Mouse (Mus musculus) layer of hippocampus, adult 2 months (tissue): ENCODE measurements around the gene Iqcf1. TPM values are rescaled to one million over a fixed set of nuclear protein-coding genes. Genes with fewer than 3 reads are reported as not detected.

Experiments used
- DNase-seq, 2 experiments: peaks; one replicate each; pipeline ENCODE4 v3.0.0; 2022; ENCODE audit warnings: low spot score in 2 of 2
- H3K27ac ChIP-seq: fragments of 200-600 bp; 2 replicates; pipeline ENCODE4 v1.8.1; 2022
- H3K4me3 ChIP-seq: fragments of 200-600 bp; 2 replicates; pipeline ENCODE4 v1.8.1; 2022; ENCODE audit warnings: mild to moderate bottlenecking
- CTCF ChIP-seq: fragments of 200-600 bp; conservative IDR thresholded peaks from 2 replicates; pipeline ENCODE4 v1.8.1; 2022; ENCODE audit warnings: antibody characterized with exemption, mild to moderate bottlenecking, moderate library complexity
- total RNA-seq, 2 experiments: library from RNA; stranded (reverse); gene quantifications; 2 replicates each; pipeline ENCODE4 v1.2.3; 2021

The Iqcf1 gene
- total RNA-seq, 2 experiments from 2014 or later = not detected

GRCm38 (mm10) chr9:106469776-106470175 lies 30.0 kb upstream of the Iqcf1 start:
- no peak for DNase-seq
- no peak for TF ChIP-seq CTCF
- Histone ChIP-seq H3K4me3 (no peak overlapping the region), H3K27ac (no peak overlapping the region)

GRCm38 (mm10) chr9:106470991-106471750 lies 28.6 kb upstream of the Iqcf1 start:
- DNase-seq = no peak

GRCm38 (mm10) chr9:106471892-106472291 lies 27.9 kb upstream of the Iqcf1 start:
- Histone ChIP-seq H3K27ac (peak overlapping the region; percentile 77), H3K4me3 (no peak overlapping the region)
- peak in 1 of 2 experiments; percentile 15 for DNase-seq
- TF ChIP-seq CTCF = no peak

More at GRCm38 (mm10) chr9:106470991-106471750, 28.6 kb upstream of the Iqcf1 start:
- TF ChIP-seq CTCF = no peak
- Histone ChIP-seq H3K27ac (peak overlapping the region; percentile 77), H3K4me3 (no peak overlapping the region)

- TF ChIP-seq CTCF = no peak
- Histone ChIP-seq H3K27ac (peak overlapping the region; percentile 77), H3K4me3 (no peak overlapping the region)
- peak in 1 of 2 experiments; percentile 9 for DNase-seq
Observed at GRCm38 (mm10) chr9:106472321-106472720, 27.4 kb upstream of the Iqcf1 start.

GRCm38 (mm10) chr9:106473081-106473752 lies 26.6 kb upstream of the Iqcf1 start:
- no peak for TF ChIP-seq CTCF
- DNase-seq = peak; percentile 0 to 7
- Histone ChIP-seq H3K27ac (peak overlapping the region; percentile 77; the same call in 1 of the 2 replicates), H3K4me3 (no peak overlapping the region)

GRCm38 (mm10) chr9:106473753-106474105 lies 26.0 kb upstream of the Iqcf1 start:
- DNase-seq = peak; percentile 0 to 9
- Histone ChIP-seq H3K27ac (peak overlapping the region; percentile 63; the same call in 1 of the 2 replicates), H3K4me3 (no peak overlapping the region)
- TF ChIP-seq CTCF = no peak

GRCm38 (mm10) chr9:106474456-106474855 lies 25.3 kb upstream of the Iqcf1 start:
- Histone ChIP-seq H3K4me3 (no peak overlapping the region), H3K27ac (peak overlapping the region; percentile 63)
- peak; percentile 80 for TF ChIP-seq CTCF
- DNase-seq = peak; percentile 34 to 70

- H3K4me3 ChIP-seq = no peak overlapping the region
- TF ChIP-seq CTCF = no peak
- peak overlapping the region; percentile 36; the same call in 1 of the 2 replicates for H3K27ac ChIP-seq
- peak in 1 of 2 experiments; percentile 8 for DNase-seq
Observed at GRCm38 (mm10) chr9:106475046-106475445, 24.7 kb upstream of the Iqcf1 start.

- Histone ChIP-seq H3K4me3 (peak within 1 kb of the TSS; percentile 41; the same call in 1 of the 2 replicates), H3K27ac (peak within 1 kb of the TSS; percentile 80)
- no peak for DNase-seq
- no peak for TF ChIP-seq CTCF
Observed at GRCm38 (mm10) chr9:106475663-106476001, 24.1 kb upstream of the Iqcf1 start, which contains the start of gene Rrp9. TSS of gene Rrp9 (plus strand) at chr9:106475963.

- Histone ChIP-seq H3K4me3 (peak overlapping the region; percentile 41; the same call in 1 of the 2 replicates), H3K27ac (peak overlapping the region; percentile 80)
- TF ChIP-seq CTCF = no peak
Observed at GRCm38 (mm10) chr9:106476002-106476923, 23.5 kb upstream of the Iqcf1 start.

GRCm38 (mm10) chr9:106476924-106477484 lies 22.8 kb upstream of the Iqcf1 start, which contains the start of gene Parp3:
TSS of gene Parp3 (minus strand) at chr9:106476949.
- Histone ChIP-seq H3K27ac (peak within 1 kb of the TSS; percentile 80), H3K4me3 (peak within 1 kb of the TSS; percentile 95)
- peak; percentile 98 to 100 for DNase-seq
- peak; percentile 99 for TF ChIP-seq CTCF

More at GRCm38 (mm10) chr9:106476002-106476923, 23.5 kb upstream of the Iqcf1 start:
- peak in 1 of 2 experiments; percentile 21 for DNase-seq

GRCm38 (mm10) chr9:106477649-106478048 lies 22.1 kb upstream of the Iqcf1 start:
- peak in 1 of 2 experiments; percentile 8 for DNase-seq
- H3K4me3 ChIP-seq = peak overlapping the region; percentile 95
- TF ChIP-seq CTCF = no peak
- peak overlapping the region; percentile 56; the same call in 1 of the 2 replicates for H3K27ac ChIP-seq
